Mouse (Mus musculus): ENCODE results near the gene Fndc3b.

Fndc3b gene

GRCm38 (mm10) chr3:27710648-27711428 is at the start of gene Fndc3b:
Gene Fndc3b (minus strand): TSS chr3:27711307.
- peak; percentile 88 to 95 for DNase-seq (ENCODE audit: low spot score in 2 of 2)

GRCm38 (mm10) chr3:27760278-27760677 is 49.2 kb upstream of the Fndc3b start:
- DNase-seq (ENCODE audit: low spot score in 2 of 2): no peak

- peak in 1 of 2 experiments; percentile 31 for DNase-seq (ENCODE audit: low spot score in 2 of 2)
Measured at GRCm38 (mm10) chr3:27758976-27759375, 47.9 kb upstream of the Fndc3b start.

GRCm38 (mm10) chr3:27751657-27752056 is 40.5 kb upstream of the Fndc3b start:
- DNase-seq (ENCODE audit: low spot score in 2 of 2): no peak

- DNase-seq (ENCODE audit: low spot score in 2 of 2): no peak
Measured at GRCm38 (mm10) chr3:27751156-27751555, 40.0 kb upstream of the Fndc3b start.

- DNase-seq (ENCODE audit: low spot score in 2 of 2): no peak
Measured at GRCm38 (mm10) chr3:27745651-27746050, 34.5 kb upstream of the Fndc3b start.

GRCm38 (mm10) chr3:27744754-27745153 is 33.6 kb upstream of the Fndc3b start:
- DNase-seq (ENCODE audit: low spot score in 2 of 2): no peak

- DNase-seq (ENCODE audit: low spot score in 2 of 2): no peak
Measured at GRCm38 (mm10) chr3:27743271-27744145, 32.4 kb upstream of the Fndc3b start.

GRCm38 (mm10) chr3:27742124-27742523 is 31.0 kb upstream of the Fndc3b start:
- no peak for DNase-seq (ENCODE audit: low spot score in 2 of 2)

GRCm38 (mm10) chr3:27740136-27740535 is 29.0 kb upstream of the Fndc3b start:
- no peak for DNase-seq (ENCODE audit: low spot score in 2 of 2)

- DNase-seq (ENCODE audit: low spot score in 2 of 2): no peak
Measured at GRCm38 (mm10) chr3:27736180-27736579, 25.1 kb upstream of the Fndc3b start.

GRCm38 (mm10) chr3:27735113-27735512 is 24.0 kb upstream of the Fndc3b start:
- no peak for DNase-seq (ENCODE audit: low spot score in 2 of 2)

GRCm38 (mm10) chr3:27728798-27729782 is 18.0 kb upstream of the Fndc3b start:
- DNase-seq (ENCODE audit: low spot score in 2 of 2): no peak

GRCm38 (mm10) chr3:27728176-27728575 is 17.1 kb upstream of the Fndc3b start:
- DNase-seq (ENCODE audit: low spot score in 2 of 2): no peak

- no peak for DNase-seq (ENCODE audit: low spot score in 2 of 2)
Measured at GRCm38 (mm10) chr3:27725752-27726151, 14.6 kb upstream of the Fndc3b start.

- no peak for DNase-seq (ENCODE audit: low spot score in 2 of 2)
Measured at GRCm38 (mm10) chr3:27724208-27724607, 13.1 kb upstream of the Fndc3b start.

- no peak for DNase-seq (ENCODE audit: low spot score in 2 of 2)
Measured at GRCm38 (mm10) chr3:27718829-27719365, 7.8 kb upstream of the Fndc3b start.

GRCm38 (mm10) chr3:27713971-27714370 is 2.9 kb upstream of the Fndc3b start:
- DNase-seq (ENCODE audit: low spot score in 2 of 2): no peak

GRCm38 (mm10) chr3:27712421-27712820 is 1.3 kb upstream of the Fndc3b start:
- no peak for DNase-seq (ENCODE audit: low spot score in 2 of 2)

- peak; percentile 81 to 84 for DNase-seq (ENCODE audit: low spot score in 2 of 2)
Measured at GRCm38 (mm10) chr3:27709906-27710647, 1.0 kb downstream of the Fndc3b start.
